Mouse (Mus musculus) thymus, adult 2 months (tissue): ENCODE measurements around the gene Dtx3.

Experiments
- CTCF ChIP-seq: fragments of 200-500 bp; IDR thresholded peaks from 2 replicates; pipeline ENCODE4 v1.5.1; 2012; ENCODE audit warnings: mild to moderate bottlenecking, control low read depth, low read length, moderate library complexity, borderline replicate concordance; ENCODE audit not compliant: control insufficient read depth, poor library complexity, insufficient read depth; ENCODE audit errors: extremely low read depth
- POLR2A ChIP-seq: fragments of 200-500 bp; IDR thresholded peaks from 2 replicates; pipeline ENCODE4 v1.6.1; 2012; ENCODE audit warnings: mild to moderate bottlenecking, low read length, control low read depth, moderate library complexity; ENCODE audit not compliant: control insufficient read depth, poor library complexity, insufficient read depth; ENCODE audit errors: extremely low read depth

DNA sequence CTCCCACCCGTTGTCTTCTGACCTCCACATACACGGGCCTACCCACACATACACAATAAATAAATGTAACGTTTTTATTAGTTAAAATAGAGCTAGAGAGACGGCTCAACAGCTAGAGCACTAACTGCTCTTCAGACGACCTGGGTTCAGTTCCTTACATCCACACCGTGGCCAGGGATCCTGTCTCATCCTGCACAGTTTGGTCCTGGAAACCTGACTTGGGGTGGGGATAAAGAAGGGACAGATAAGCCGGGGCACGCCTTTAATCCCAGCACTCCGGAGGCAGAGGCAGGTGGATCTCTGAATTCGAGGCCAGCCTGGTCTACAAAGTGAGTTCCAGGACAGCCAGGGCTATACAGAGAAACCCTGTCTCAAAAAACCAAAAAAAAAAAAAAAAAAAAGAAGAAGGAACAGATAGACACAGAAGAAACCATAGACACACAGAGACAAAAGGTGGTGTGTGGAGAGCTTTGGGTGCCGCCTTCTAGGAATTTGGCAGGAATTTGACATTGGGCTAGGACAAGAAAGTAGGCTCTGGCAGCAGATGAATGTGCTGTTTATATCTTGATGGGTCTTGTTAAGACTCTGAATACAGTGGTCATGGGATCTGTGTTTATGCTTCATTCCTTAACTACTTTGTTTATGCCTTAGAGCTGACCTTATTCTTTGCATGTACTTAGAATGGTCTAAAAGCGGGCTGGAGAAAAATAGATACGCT lies 18.3 kb upstream of the Dtx3 start:
- no peak for TF ChIP-seq POLR2A
- no peak for TF ChIP-seq CTCF
